Mouse (Mus musculus): ENCODE measurements around the gene Cacng4. TPM values are rescaled to one million over a fixed set of nuclear protein-coding genes. Genes with fewer than 3 reads are reported as not detected.

Cacng4 gene
- polyA plus RNA-seq (2014; fragmentation: Illumina TruSeq; extraction: RNeasy Lipid Tissue Mini Kit (QIAGEN cat#74804); ENCODE audit: low read depth, low replicate concordance) = 0.24 TPM

DNA sequence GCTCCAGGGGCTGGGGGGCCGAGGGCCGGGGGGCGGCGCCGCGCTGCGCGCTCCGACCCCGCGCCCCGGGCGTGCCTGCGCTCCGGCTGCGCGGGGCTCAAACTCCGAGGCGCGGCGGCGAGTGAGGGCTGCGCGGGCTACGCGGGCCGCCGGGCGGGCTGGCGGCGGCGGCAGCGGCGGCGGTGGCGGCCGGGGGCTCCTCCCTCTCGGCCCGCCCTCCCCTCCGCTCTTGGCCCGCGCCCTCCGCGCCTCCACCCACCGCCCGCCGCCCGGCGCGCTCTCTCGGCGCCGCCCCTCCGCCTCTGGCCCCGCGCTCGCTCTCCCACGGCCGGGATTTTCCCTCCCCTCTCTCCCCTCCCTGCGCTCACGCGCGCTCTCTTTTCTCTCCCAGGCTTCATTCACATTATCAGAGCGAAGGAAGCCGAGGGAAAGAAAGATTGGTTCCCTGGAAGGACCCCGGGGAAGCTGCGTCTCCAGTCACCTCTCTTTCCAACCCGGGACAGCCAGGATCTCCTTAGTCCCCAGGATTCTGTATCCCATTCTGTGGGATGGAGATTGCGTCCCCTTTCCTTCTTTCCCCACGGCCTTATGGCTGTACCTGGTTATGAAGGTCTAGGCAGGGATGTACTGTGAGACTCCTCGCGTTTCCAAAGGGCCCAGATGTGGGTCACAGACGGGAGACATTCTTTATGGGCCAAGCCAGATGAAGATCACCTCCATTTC lies at the start of gene Cacng4:
TSS of gene Cacng4 (minus strand) at position 11 of the 723 bp plus-strand sequence.

GRCm38 (mm10) chr11:107716332-107716938 lies 77.9 kb downstream of the Cacng4 start, which contains the start of gene Cacng1:
Gene Cacng1 (minus strand): TSS chr11:107716522.

Other genes with a start within 250 kb of the Cacng4 start
- 9.7 TPM for gene Helz, start 246.6 kb downstream of the Cacng4 start, polyA plus RNA-seq (2014; fragmentation: Illumina TruSeq; extraction: RNeasy Lipid Tissue Mini Kit (QIAGEN cat#74804); ENCODE audit: low read depth, low replicate concordance)
- gene Cacng1, start 78.0 kb downstream of the Cacng4 start, polyA plus RNA-seq (2014; fragmentation: Illumina TruSeq; extraction: RNeasy Lipid Tissue Mini Kit (QIAGEN cat#74804); ENCODE audit: low read depth, low replicate concordance) = not detected
- not detected for gene Cacng5, start 120.5 kb upstream of the Cacng4 start, polyA plus RNA-seq (2014; fragmentation: Illumina TruSeq; extraction: RNeasy Lipid Tissue Mini Kit (QIAGEN cat#74804); ENCODE audit: low read depth, low replicate concordance)